ENCODE assay signal across 15 mouse cellular contexts in genomic region chr13:64349474-64349873, GRCm38 (mm10).
"Had no signal": no experiment of that assay in that cellular context is flagged by ENCODE, and none has a peak within 500 bp of the region (broad histone marks: within the 10 kb centered on the region; RNA-seq: fewer than 3 reads in every experiment).

No protein-coding gene starts in this region.

- H3K9ac ChIP-seq: kidney, embryonic 15.5 days; limb, embryonic 15.5 days; liver, embryonic 15.5 days; lung, embryonic 14.5 days; midbrain, embryonic 15.5 days had no signal

- H3K4me3 ChIP-seq: kidney, embryonic 15.5 days; limb, embryonic 15.5 days; liver, embryonic 15.5 days; megakaryocyte, embryonic 14.5 days; midbrain, embryonic 15.5 days had no signal

- H3K27me3 ChIP-seq: kidney, embryonic 15.5 days; limb, embryonic 15.5 days; midbrain, embryonic 15.5 days had no signal

- ATAC-seq: midbrain, embryonic 15.5 days had no signal

- DNase-seq: kidney, adult 2 months; kidney, postnatal 14 days; lung, embryonic 14.5 days; lung, postnatal 10 days; right cerebral cortex, adult 18-20 months; right cerebral cortex, postnatal 25 days; thymus, adult 18-20 months; thymus, postnatal 25 days had no signal

- H3K4me1 ChIP-seq: kidney, embryonic 15.5 days; limb, embryonic 15.5 days; megakaryocyte, embryonic 14.5 days; midbrain, embryonic 15.5 days had no signal

- H3K9me3 ChIP-seq: kidney, embryonic 15.5 days; limb, embryonic 15.5 days; liver, embryonic 15.5 days; megakaryocyte, embryonic 14.5 days; midbrain, embryonic 15.5 days had no signal

- H3K36me3 ChIP-seq: kidney, embryonic 15.5 days; limb, embryonic 15.5 days; liver, embryonic 15.5 days; midbrain, embryonic 15.5 days had no signal

- H3K4me2 ChIP-seq: kidney, embryonic 15.5 days; limb, embryonic 15.5 days; liver, embryonic 15.5 days; lung, embryonic 14.5 days; midbrain, embryonic 11.5 days; midbrain, embryonic 15.5 days had no signal

- H3K27ac ChIP-seq: kidney, embryonic 15.5 days; limb, embryonic 15.5 days; liver, embryonic 15.5 days; macrophage; midbrain, embryonic 15.5 days had no signal
